Mouse (Mus musculus): ENCODE measurements around the gene Scd1. TPM values are rescaled to one million over a fixed set of nuclear protein-coding genes. Genes with fewer than 3 reads are reported as not detected.

The Scd1 gene
- polyA plus RNA-seq, 2 experiments, result 6.8 to 19.5 TPM

DNA sequence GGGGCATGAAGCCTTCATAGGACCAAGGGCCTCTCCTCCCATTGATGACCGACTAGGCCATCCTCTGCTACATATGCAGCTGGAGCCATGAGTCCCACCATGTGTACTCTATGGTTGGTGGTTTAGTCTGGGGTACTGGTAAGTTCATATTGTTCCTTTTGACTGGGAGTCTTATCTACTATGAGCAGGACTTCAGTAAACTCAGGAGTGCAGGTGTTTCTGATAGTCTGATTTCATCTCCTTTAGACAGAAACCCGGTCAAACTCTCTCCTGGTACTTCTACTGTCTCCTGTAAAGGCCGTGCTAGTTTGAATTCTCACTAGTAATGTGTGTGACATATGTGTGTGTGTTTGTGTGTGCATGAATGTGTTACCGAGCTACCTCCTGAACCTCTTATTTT lies 41.9 kb downstream of the Scd1 start:
- Histone ChIP-seq H3K36me3 (ENCODE audit: control insufficient read depth, insufficient read depth, low read length) (no peaks in the 10 kb centered on the region), H3K27ac (replicated peaks; ENCODE audit: low read depth, low read length) (no peak overlapping the region), H3K4me3 (replicated peaks; ENCODE audit: low read length) (no peak overlapping the region), H3K27me3 (ENCODE audit: control insufficient read depth, insufficient read depth, low read length) (no peaks in the 10 kb centered on the region), H3K9ac (ENCODE audit: low read depth, low read length, severe bottlenecking) (no peak overlapping the region), H3K9me3 (ENCODE audit: control insufficient read depth, low read length) (no peaks in the 10 kb centered on the region), H3K4me2 (replicated peaks; ENCODE audit: low read depth, low read length, severe bottlenecking) (no peak overlapping the region), H3K4me1 (ENCODE audit: control insufficient read depth, insufficient read depth, low read length) (no peaks in the 10 kb centered on the region)
- TF ChIP-seq POLR2A (IDR thresholded peaks at IDR 0.05; ENCODE audit: borderline replicate concordance, extremely low read depth, insufficient read depth, insufficient read length), result no peak
- WGBS, result 94% methylated on average over 4 of the region's 4 CpGs
- no peak for DNase-seq (ENCODE audit: low spot score)
- no peak for ATAC-seq (ENCODE audit: low FRiP score, low read depth)

- H3K4me2 ChIP-seq (replicated peaks; ENCODE audit: low read depth, low read length, severe bottlenecking), result no peak overlapping the region
- 82% methylated on average over 8 of the region's 8 CpGs for WGBS
- no peak for DNase-seq (ENCODE audit: low spot score)
- no peak for TF ChIP-seq POLR2A (IDR thresholded peaks at IDR 0.05; ENCODE audit: borderline replicate concordance, extremely low read depth, insufficient read depth, insufficient read length)
- no peak for ATAC-seq (ENCODE audit: low FRiP score, low read depth)
- H3K9me3 ChIP-seq (ENCODE audit: control insufficient read depth, low read length), result no peaks in the 10 kb centered on the region
- no peak overlapping the region for H3K9ac ChIP-seq (ENCODE audit: low read depth, low read length, severe bottlenecking)
- H3K4me1 ChIP-seq (ENCODE audit: control insufficient read depth, insufficient read depth, low read length), result no peaks in the 10 kb centered on the region
- H3K4me3 ChIP-seq (replicated peaks; ENCODE audit: low read length), result no peak overlapping the region
- H3K36me3 ChIP-seq (ENCODE audit: control insufficient read depth, insufficient read depth, low read length), result no peaks in the 10 kb centered on the region
- H3K27me3 ChIP-seq (ENCODE audit: control insufficient read depth, insufficient read depth, low read length), result no peaks in the 10 kb centered on the region
- H3K27ac ChIP-seq (replicated peaks; ENCODE audit: low read depth, low read length), result no peak overlapping the region
These were observed 43.6 kb downstream of the Scd1 start for GRCm38 (mm10) chr19:44364029-44364428.

GRCm38 (mm10) chr19:44363529-44363928 lies 44.1 kb downstream of the Scd1 start:
- no peak for ATAC-seq (ENCODE audit: low FRiP score, low read depth)
- WGBS, result 22% methylated on average over 13 of the region's 13 CpGs

DNA sequence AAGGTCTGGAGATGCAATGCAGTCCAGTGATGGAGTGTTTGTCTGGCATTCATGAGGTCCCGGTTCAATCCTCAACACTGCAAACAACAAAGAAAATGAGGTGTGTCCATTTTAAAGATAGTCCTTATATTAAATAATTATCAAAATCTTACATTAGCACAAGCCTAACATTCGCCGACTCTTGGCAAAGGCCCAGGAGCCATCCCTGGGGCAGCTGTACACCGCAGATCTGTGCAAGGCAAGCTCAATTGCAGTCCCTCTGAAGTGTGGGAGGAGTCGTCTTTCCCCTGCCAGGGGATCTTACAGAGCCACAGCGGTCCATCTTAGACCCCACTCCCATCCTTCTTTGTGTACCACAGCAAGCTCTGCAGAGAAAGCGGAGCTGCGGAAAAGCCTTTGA lies 49.0 kb downstream of the Scd1 start:
- H3K4me3 ChIP-seq (replicated peaks; ENCODE audit: low read length), result no peak overlapping the region
- H3K9ac ChIP-seq (ENCODE audit: low read depth, low read length, severe bottlenecking), result no peak overlapping the region
- ATAC-seq (ENCODE audit: low FRiP score, low read depth) (no peak), DNase-seq (ENCODE audit: low spot score) (no peak)
- no peaks in the 10 kb centered on the region for H3K4me1 ChIP-seq (ENCODE audit: control insufficient read depth, insufficient read depth, low read length)
- WGBS, result 61% methylated on average over 8 of the region's 8 CpGs
- TF ChIP-seq POLR2A (IDR thresholded peaks at IDR 0.05; ENCODE audit: borderline replicate concordance, extremely low read depth, insufficient read depth, insufficient read length), result no peak
- H3K27ac ChIP-seq (replicated peaks; ENCODE audit: low read depth, low read length), result no peak overlapping the region
- H3K9me3 ChIP-seq (ENCODE audit: control insufficient read depth, low read length), result no peaks in the 10 kb centered on the region
- H3K4me2 ChIP-seq (replicated peaks; ENCODE audit: low read depth, low read length, severe bottlenecking), result no peak overlapping the region
- H3K36me3 ChIP-seq (ENCODE audit: control insufficient read depth, insufficient read depth, low read length), result no peaks in the 10 kb centered on the region
- H3K27me3 ChIP-seq (ENCODE audit: control insufficient read depth, insufficient read depth, low read length), result no peaks in the 10 kb centered on the region

More at GRCm38 (mm10) chr19:44363529-44363928, 44.1 kb downstream of the Scd1 start:
- Histone ChIP-seq H3K4me1 (ENCODE audit: control insufficient read depth, insufficient read depth, low read length) (no peaks in the 10 kb centered on the region), H3K27ac (replicated peaks; ENCODE audit: low read depth, low read length) (no peak overlapping the region), H3K27me3 (ENCODE audit: control insufficient read depth, insufficient read depth, low read length) (no peaks in the 10 kb centered on the region), H3K9me3 (ENCODE audit: control insufficient read depth, low read length) (no peaks in the 10 kb centered on the region), H3K4me2 (replicated peaks; ENCODE audit: low read depth, low read length, severe bottlenecking) (no peak overlapping the region), H3K9ac (ENCODE audit: low read depth, low read length, severe bottlenecking) (no peak overlapping the region), H3K4me3 (replicated peaks; ENCODE audit: low read length) (no peak overlapping the region), H3K36me3 (ENCODE audit: control insufficient read depth, insufficient read depth, low read length) (no peaks in the 10 kb centered on the region)
- TF ChIP-seq POLR2A (IDR thresholded peaks at IDR 0.05; ENCODE audit: borderline replicate concordance, extremely low read depth, insufficient read depth, insufficient read length), result no peak
- DNase-seq (ENCODE audit: low spot score), result peak; percentile 53

- no peaks in the 10 kb centered on the region for H3K36me3 ChIP-seq (ENCODE audit: control insufficient read depth, insufficient read depth, low read length)
- 65% methylated on average over 7 of the region's 7 CpGs for WGBS
- DNase-seq (ENCODE audit: low spot score), result no peak
These were observed 55.9 kb downstream of the Scd1 start for GRCm38 (mm10) chr19:44351756-44352155.

DNA sequence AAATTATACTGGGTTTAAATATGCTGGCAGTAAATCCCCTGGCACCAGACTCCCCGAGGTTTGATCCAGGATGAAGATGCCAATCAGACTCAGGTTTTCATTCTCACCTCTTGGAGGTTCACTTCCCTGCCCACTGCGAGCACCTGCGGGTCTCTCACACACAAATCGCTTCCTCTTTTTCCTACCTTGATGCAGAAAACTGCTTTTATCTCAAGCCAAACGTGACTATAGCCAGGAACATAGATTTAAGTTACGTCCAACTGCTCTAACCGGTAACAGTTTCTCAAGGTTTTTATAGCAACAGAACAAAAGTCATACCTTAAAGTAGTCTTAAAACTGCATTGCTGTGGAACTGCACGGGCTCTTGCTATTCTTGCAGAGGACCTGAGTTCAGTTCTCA lies 58.0 kb downstream of the Scd1 start:
- TF ChIP-seq POLR2A (IDR thresholded peaks at IDR 0.05; ENCODE audit: borderline replicate concordance, extremely low read depth, insufficient read depth, insufficient read length), result no peak
- H3K27ac ChIP-seq (replicated peaks; ENCODE audit: low read depth, low read length), result no peak overlapping the region
- H3K27me3 ChIP-seq (ENCODE audit: control insufficient read depth, insufficient read depth, low read length), result no peaks in the 10 kb centered on the region
- H3K36me3 ChIP-seq (ENCODE audit: control insufficient read depth, insufficient read depth, low read length), result no peaks in the 10 kb centered on the region
- ATAC-seq (ENCODE audit: low FRiP score, low read depth), result no peak
- no peaks in the 10 kb centered on the region for H3K9me3 ChIP-seq (ENCODE audit: control insufficient read depth, low read length)
- DNase-seq (ENCODE audit: low spot score), result no peak
- H3K4me3 ChIP-seq (replicated peaks; ENCODE audit: low read length), result no peak overlapping the region
- H3K9ac ChIP-seq (ENCODE audit: low read depth, low read length, severe bottlenecking), result no peak overlapping the region
- H3K4me2 ChIP-seq (replicated peaks; ENCODE audit: low read depth, low read length, severe bottlenecking), result no peak overlapping the region
- no peaks in the 10 kb centered on the region for H3K4me1 ChIP-seq (ENCODE audit: control insufficient read depth, insufficient read depth, low read length)
- 76% methylated on average over 8 of the region's 8 CpGs for WGBS

More at GRCm38 (mm10) chr19:44351756-44352155, 55.9 kb downstream of the Scd1 start:
- Histone ChIP-seq H3K4me2 (replicated peaks; ENCODE audit: low read depth, low read length, severe bottlenecking) (no peak overlapping the region), H3K27ac (replicated peaks; ENCODE audit: low read depth, low read length) (no peak overlapping the region), H3K4me1 (ENCODE audit: control insufficient read depth, insufficient read depth, low read length) (no peaks in the 10 kb centered on the region), H3K4me3 (replicated peaks; ENCODE audit: low read length) (no peak overlapping the region), H3K27me3 (ENCODE audit: control insufficient read depth, insufficient read depth, low read length) (no peaks in the 10 kb centered on the region), H3K9ac (ENCODE audit: low read depth, low read length, severe bottlenecking) (no peak overlapping the region), H3K9me3 (ENCODE audit: control insufficient read depth, low read length) (no peaks in the 10 kb centered on the region)
- no peak for TF ChIP-seq POLR2A (IDR thresholded peaks at IDR 0.05; ENCODE audit: borderline replicate concordance, extremely low read depth, insufficient read depth, insufficient read length)
- no peak for ATAC-seq (ENCODE audit: low FRiP score, low read depth)

Other genes with a start within 250 kb of the Scd1 start
- 0.01 and 0.03 TPM in 2 replicates for gene Pkd2l1, start 215.4 kb downstream of the Scd1 start, polyA plus RNA-seq (2012; rRNA removed)
- gene Pkd2l1, start 215.4 kb downstream of the Scd1 start, polyA plus RNA-seq (2014; fragmentation: Nextera tagmentation; extraction: Ambion mirVana), result not detected in 2 replicates
- gene Scd3, start 204.6 kb downstream of the Scd1 start, polyA plus RNA-seq (2012; rRNA removed), result not detected in 2 replicates
- 0.21 TPM in 1 of 2 replicates, not detected in the other for gene Scd3, start 204.6 kb downstream of the Scd1 start, polyA plus RNA-seq (2014; fragmentation: Nextera tagmentation; extraction: Ambion mirVana)
- gene Scd2, start 114.2 kb downstream of the Scd1 start, polyA plus RNA-seq (2012; rRNA removed), result 274 and 383 TPM in 2 replicates
- gene Scd2, start 114.2 kb downstream of the Scd1 start, polyA plus RNA-seq (2014; fragmentation: Nextera tagmentation; extraction: Ambion mirVana), result 216 and 218 TPM in 2 replicates
- 0.76 and 0.80 TPM in 2 replicates for gene Scd4, start 74.8 kb downstream of the Scd1 start, polyA plus RNA-seq (2012; rRNA removed)
- gene Scd4, start 74.8 kb downstream of the Scd1 start, polyA plus RNA-seq (2014; fragmentation: Nextera tagmentation; extraction: Ambion mirVana), result 0.12 and 0.35 TPM in 2 replicates
- gene Wnt8b, start 85.6 kb upstream of the Scd1 start, polyA plus RNA-seq (2012; rRNA removed), result 0.03 and 0.04 TPM in 2 replicates
- gene Wnt8b, start 85.6 kb upstream of the Scd1 start, polyA plus RNA-seq (2014; fragmentation: Nextera tagmentation; extraction: Ambion mirVana), result not detected in 2 replicates
- gene Sec31b, start 138.0 kb upstream of the Scd1 start, polyA plus RNA-seq (2012; rRNA removed), result 1.5 and 1.6 TPM in 2 replicates
- gene Sec31b, start 138.0 kb upstream of the Scd1 start, polyA plus RNA-seq (2014; fragmentation: Nextera tagmentation; extraction: Ambion mirVana), result 0.14 and 0.34 TPM in 2 replicates
- gene Gm20538, start 145.0 kb upstream of the Scd1 start, polyA plus RNA-seq (2012; rRNA removed), result not detected in 2 replicates
- not detected in 2 replicates for gene Gm20538, start 145.0 kb upstream of the Scd1 start, polyA plus RNA-seq (2014; fragmentation: Nextera tagmentation; extraction: Ambion mirVana)
- 334 and 452 TPM in 2 replicates for gene Ndufb8, start 147.6 kb upstream of the Scd1 start, polyA plus RNA-seq (2012; rRNA removed)
- 487 and 542 TPM in 2 replicates for gene Ndufb8, start 147.6 kb upstream of the Scd1 start, polyA plus RNA-seq (2014; fragmentation: Nextera tagmentation; extraction: Ambion mirVana)
- gene Hif1an, start 155.0 kb upstream of the Scd1 start, polyA plus RNA-seq (2012; rRNA removed), result 30.1 and 34.0 TPM in 2 replicates
- gene Hif1an, start 155.0 kb upstream of the Scd1 start, polyA plus RNA-seq (2014; fragmentation: Nextera tagmentation; extraction: Ambion mirVana), result 27.3 and 28.1 TPM in 2 replicates

Measured in limb, embryonic 14.5 days (tissue).